Mouse (Mus musculus): Measurements from ENCODE around the gene Rps21.
"Not testable (repeated sequence)": the region's sequence is repeated elsewhere in the genome, so short reads cannot be mapped to it uniquely, and the experiment has no call there.

The Rps21 gene

DNA sequence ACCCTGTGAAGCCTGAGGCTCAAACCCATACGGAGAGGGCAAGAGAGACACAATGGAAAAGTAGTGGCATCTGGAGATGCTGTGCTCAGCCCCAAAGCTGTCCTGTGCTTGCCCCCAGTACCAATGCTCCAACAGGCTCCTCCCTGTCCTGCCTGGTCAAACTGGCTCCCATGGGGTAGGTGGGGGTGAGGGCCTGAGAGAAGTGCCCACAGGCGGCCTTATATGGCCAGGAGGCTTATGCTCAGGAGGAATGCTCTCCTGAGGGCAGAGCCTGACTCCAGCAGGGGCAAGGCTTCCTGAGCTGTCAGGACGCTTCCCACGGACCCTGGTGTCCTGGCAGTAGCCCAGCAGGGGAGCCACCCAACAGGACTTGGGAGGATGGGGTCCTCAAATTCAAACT, 26.7 kb upstream of the Rps21 start:
- peak; percentile 46 for DNase-seq

GRCm38 (mm10) chr2:180233101-180233904, 23.9 kb upstream of the Rps21 start:
- DNase-seq: peak; percentile 47

GRCm38 (mm10) chr2:180234353-180234752, 22.8 kb upstream of the Rps21 start:
- peak; percentile 40 for DNase-seq

DNA sequence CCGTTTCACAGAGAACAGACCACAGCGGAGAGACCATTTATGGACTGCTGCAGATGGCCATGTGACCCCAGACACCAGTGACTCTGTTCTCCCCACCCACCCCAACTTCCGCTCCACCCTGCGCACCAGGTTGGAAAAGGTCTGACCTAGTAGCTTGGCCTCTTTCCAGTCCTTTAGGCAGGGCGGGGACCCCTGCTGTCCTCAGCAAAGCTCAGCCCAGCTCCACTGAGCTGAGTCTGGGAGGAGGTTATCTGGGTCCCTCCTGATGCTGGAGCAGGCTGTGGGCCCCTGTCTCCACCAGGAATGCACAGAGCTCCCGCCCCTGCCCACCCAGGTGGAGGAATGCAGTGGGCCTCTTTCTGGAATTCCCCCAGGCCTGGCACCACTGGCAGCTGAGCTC, 22.2 kb upstream of the Rps21 start:
- DNase-seq: peak; percentile 73

DNA sequence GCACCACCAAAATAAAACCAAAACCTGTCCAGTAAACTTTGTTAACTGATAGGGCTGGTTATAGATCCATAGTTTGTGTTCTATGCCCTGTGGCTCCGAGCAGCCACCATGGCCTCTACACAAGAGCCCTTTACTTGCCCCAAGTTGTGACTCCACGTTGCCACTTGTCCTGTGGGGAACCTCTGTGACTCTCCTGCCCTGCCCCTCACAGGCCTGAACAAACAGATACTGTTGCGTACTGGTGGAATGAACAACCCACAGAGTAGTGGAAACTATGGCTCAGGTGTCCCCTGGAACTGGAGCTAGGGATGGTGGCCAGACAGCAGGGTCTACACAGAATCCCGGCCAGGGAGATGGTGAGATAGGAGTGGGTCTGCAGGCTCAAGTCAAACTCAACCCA, 21.4 kb upstream of the Rps21 start:
- no peak for DNase-seq

GRCm38 (mm10) chr2:180236500-180236899, 20.7 kb upstream of the Rps21 start:
- DNase-seq: no peak

DNA sequence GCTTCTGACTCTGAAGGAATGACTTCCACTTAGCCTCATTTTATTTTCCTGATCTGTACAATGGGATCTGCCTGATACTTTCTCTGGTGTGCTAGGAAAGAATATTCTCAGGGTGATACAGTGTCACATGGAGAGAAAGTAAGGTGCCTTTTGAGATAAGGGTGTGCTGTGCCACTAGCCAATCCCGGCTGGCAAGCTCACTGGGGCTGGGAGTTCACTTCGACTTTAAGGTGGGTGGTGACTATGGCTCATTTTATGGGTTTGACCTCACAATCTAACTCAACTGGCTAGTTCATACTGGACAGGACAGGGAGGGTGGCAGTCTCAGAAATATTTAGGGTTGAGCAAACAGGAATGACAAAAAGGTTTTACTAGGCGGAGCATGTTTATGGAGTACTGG, 20.2 kb upstream of the Rps21 start:
- no peak for DNase-seq

DNA sequence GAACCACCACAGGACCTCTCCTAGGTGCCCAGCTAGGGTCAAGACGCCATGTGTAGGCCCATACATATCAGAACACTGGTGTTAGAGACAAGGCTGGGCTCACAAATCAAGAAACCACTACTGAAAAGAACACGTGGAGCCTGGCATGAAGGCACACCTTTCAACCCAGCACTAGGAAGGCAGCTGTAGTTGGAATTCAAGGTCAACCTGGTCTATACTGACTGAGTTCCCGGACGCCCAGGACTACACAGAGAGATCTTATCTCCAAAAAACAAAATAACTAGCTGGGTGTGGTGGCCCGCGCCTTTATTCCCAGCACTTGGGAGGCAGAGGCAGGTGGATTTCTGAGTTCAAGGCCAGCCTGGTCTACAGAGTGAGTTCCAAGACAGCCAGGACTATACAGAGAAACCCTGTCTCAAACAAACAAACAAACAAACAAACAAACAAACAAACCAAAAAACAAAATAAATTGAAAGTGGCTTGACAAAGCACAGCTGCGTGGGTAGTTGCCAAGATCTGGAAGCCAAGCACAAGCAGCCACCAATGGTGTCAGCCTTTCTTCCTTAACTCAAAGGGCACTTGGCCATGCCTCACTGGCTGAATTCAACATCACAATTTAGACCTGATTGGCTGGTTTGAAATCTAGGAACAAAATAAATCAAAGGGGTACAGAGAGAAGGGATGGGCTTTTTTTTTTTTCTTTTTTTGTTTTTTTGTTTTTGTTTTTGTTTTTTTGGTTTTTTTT, 19.4 kb upstream of the Rps21 start:
- no peak for DNase-seq

- DNase-seq: no peak
Observed at GRCm38 (mm10) chr2:180238591-180238990, 18.6 kb upstream of the Rps21 start.

- no peak for DNase-seq
Observed at GRCm38 (mm10) chr2:180243108-180243507, 14.1 kb upstream of the Rps21 start.

GRCm38 (mm10) chr2:180247916-180248315, 9.3 kb upstream of the Rps21 start:
- no peak for DNase-seq

DNA sequence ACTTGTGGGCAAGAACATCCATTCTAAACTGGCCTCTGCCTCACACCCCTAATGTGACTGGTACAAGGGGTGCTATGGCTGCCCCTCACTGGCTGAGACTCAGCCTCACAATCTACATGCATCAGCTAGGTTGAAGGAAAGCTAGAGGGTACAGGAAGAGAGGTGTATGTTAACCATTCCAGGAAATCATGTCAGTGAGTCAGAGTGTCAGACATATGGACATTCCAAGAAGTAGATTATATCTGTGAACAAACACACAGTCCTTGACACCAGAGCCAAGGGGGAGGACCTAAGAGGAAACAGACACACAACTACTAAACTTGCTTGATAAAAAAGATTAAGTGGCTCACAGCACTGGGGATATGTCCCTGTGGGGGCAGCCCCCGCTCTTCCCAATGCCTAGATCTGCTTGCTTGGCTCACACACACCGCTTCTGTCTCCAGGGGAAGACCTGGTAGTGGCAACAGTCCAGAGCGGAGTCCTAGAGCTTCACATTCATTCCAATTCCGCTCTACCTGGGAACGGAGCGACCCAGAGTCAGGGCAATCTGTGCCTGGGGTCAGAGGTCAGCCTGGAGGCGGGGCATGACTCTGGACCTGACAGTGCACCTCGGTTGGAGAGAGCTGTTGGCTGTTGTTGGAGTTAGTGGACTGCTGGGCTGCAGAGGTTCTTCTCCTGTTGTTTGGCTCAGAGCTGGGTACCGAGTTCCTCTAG, 8.1 kb upstream of the Rps21 start:
- DNase-seq: no peak

DNA sequence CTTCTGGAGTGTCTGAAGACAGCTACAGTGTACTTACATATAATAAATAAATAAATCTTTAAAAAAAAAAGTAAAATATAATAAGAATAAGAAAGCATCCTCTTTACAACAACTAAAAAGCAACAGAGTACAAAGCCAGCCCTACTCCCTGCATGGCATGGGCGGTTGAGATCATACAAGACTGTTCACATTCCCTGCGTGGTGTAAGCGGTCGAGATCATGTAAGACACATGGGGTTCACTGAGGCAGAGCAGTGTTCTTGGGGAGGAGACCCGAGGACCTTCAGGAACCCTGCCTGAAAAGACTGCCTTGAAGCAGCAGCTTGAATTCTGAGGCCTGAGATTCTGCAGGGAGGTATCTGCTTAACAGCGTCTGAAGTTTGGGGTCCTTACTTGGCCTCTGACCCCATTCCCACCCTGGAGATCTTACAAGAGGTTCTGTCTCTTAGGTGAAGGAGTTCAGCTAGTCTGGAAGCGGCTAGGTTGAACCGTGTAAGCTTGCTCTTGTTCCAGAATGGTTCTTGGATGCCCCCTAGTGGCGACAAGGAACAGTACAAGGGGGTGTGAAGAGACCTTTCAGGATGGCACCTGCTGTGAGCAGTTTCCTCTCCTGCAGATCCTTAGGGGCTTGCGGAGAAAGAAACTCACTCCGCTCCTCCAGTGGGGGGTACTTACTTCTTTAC, 6.1 kb upstream of the Rps21 start:
- peak; percentile 86 for DNase-seq

DNA sequence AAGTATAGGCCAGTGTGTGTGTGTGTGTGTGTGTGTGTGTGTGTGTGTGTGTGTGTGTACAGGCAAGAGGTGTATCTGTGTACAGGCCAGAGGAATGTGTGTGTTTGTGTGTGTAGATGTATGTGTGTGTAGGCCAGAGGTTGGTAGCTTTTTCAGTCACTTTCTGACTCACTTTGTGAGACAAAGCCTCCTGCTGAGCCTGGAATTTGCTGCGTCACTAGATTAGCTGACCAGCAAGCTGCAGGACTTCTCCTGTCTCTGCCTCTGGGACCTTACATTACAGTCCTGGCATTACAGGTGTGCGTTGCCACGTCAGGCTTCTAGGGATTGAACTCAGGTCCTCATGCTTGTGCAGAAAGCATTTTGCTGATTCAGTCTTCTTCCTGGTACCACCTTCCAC, 5.3 kb upstream of the Rps21 start:
- no peak for DNase-seq

DNA sequence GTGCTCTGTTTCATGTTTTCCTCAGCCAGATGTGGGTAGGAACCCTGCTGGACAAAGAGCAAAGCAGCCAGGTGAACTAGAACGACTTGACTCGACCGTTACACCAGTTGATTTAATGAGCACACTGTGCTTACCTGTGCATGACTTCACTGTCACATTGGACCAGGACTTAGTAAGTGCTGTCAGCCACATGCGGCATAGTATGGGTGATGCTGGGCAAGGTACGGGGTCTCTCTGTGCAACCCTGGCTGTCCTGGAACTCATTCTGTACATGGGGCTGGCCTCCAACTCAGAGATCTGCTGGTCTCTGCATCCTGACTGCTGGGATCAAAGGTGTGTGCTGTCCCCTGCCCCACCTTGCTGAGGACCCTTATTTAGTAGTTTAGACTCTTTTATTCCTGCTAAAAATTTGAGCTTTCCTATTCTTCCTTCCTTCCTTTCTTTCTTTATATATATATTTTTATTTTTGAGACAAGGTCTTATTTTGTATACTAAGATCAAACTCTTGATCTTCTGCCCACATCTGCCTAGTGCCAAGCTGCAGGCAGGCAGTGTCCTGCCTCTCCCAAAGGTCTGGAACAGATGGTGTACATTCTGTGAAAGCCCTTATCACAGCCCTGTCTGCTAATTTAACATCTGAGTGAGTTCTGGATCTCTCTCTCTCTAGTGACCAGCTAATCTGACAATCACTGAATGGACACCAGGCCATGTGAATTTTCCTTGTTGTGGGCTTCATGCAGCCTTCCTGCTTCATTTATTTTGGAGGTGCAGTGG, 2.6 kb upstream of the Rps21 start:
- no peak for DNase-seq

DNA sequence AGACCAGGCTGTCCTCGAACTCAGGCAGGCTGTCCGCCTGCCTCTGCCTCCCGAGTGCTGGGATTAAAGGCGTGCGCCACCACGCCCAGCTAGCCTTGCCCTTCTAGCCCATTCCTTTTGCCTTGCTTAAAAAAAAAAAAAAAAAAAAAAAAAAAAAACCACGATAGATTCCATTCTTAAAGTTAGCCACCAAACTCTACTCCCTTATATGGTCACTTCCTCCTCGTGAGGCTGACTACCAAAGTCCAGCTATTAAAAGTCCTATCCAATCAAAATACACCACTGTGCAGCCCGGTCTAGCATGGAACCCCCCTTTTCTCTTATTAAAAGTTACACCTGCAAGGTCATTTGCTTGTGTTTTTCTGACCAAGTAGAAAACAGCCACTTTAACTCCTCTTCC, 1.5 kb upstream of the Rps21 start:
- DNase-seq: no peak

- DNase-seq: no peak
Observed at GRCm38 (mm10) chr2:180256296-180257000, 729 bp upstream of the Rps21 start.

- no peak for DNase-seq
Observed at GRCm38 (mm10) chr2:180257963-180258865, 1.0 kb downstream of the Rps21 start.

GRCm38 (mm10) chr2:180258951-180259484, 1.8 kb downstream of the Rps21 start:
- not testable (repeated sequence) for DNase-seq
